Mouse (Mus musculus) forebrain, embryonic 16.5 days (tissue): ENCODE measurements around the gene Aco2. TPM values are rescaled to one million over a fixed set of nuclear protein-coding genes. Genes with fewer than 3 reads are reported as not detected.

Experiments
- ATAC-seq: fragments of 200-750 bp; cut with Nextera tagmentation; 2 replicates; pipeline ENCODE4 v1.8.0; 2017; ENCODE audit warnings: mild to moderate bottlenecking, moderate library complexity
- H3K27ac ChIP-seq: fragments of 300-500 bp; sonication (generic); 2 replicates; pipeline ENCODE4 v1.5.1; 2014; ENCODE audit warnings: low read length, control low read depth
- H3K27me3 ChIP-seq: fragments of 300-500 bp; sonication (generic); replicated peaks from 2 replicates; pipeline ENCODE4 v1.6.1; 2014; ENCODE audit warnings: low read length; ENCODE audit not compliant: control insufficient read depth, insufficient read depth
- H3K36me3 ChIP-seq: fragments of 300-500 bp; sonication (generic); 2 replicates; pipeline ENCODE4 v1.6.1; 2014; ENCODE audit not compliant: control insufficient read depth, insufficient read depth
- H3K4me1 ChIP-seq: fragments of 300-500 bp; sonication (generic); replicated peaks from 2 replicates; pipeline ENCODE4 v1.6.1; 2014; ENCODE audit warnings: low read length; ENCODE audit not compliant: control insufficient read depth, insufficient read depth
- H3K4me2 ChIP-seq: fragments of 300-500 bp; sonication (generic); 2 replicates; pipeline ENCODE4 v1.6.1; 2014; ENCODE audit warnings: mild to moderate bottlenecking, low read length, control low read depth
- H3K4me3 ChIP-seq: fragments of 300-500 bp; sonication (generic); replicated peaks from 2 replicates; pipeline ENCODE4 v1.5.1; 2014; ENCODE audit warnings: mild to moderate bottlenecking, low read length, control low read depth
- H3K9ac ChIP-seq: fragments of 300-500 bp; sonication (generic); replicated peaks from 2 replicates; pipeline ENCODE4 v1.6.1; 2014; ENCODE audit warnings: low read depth, low read length, control low read depth
- H3K9me3 ChIP-seq: fragments of 300-500 bp; sonication (generic); 2 replicates; pipeline ENCODE4 v1.6.1; 2016; ENCODE audit warnings: low read length; ENCODE audit not compliant: control insufficient read depth
- WGBS: fragments of 180-500 bp; shearing (Covaris S2); extraction: QIAGEN DNeasy Blood & Tissue Kit; methylation state at CpG from one replicate; pipeline ENCODE4 v1.1.7; 2014; 5-methylcytosine and 5-hydroxymethylcytosine counted together
- polyA plus RNA-seq: library from polyadenylated mRNA; unstranded; fragments of >200 nt; fragmentation: Nextera tagmentation; extraction: Ambion mirVana; gene quantifications from 2 replicates; pipeline ENCODE4 v1.2.1, GENCODE M21; 2015

The Aco2 gene
- polyA plus RNA-seq, 1 experiment from 2014 or later = 260 TPM

DNA sequence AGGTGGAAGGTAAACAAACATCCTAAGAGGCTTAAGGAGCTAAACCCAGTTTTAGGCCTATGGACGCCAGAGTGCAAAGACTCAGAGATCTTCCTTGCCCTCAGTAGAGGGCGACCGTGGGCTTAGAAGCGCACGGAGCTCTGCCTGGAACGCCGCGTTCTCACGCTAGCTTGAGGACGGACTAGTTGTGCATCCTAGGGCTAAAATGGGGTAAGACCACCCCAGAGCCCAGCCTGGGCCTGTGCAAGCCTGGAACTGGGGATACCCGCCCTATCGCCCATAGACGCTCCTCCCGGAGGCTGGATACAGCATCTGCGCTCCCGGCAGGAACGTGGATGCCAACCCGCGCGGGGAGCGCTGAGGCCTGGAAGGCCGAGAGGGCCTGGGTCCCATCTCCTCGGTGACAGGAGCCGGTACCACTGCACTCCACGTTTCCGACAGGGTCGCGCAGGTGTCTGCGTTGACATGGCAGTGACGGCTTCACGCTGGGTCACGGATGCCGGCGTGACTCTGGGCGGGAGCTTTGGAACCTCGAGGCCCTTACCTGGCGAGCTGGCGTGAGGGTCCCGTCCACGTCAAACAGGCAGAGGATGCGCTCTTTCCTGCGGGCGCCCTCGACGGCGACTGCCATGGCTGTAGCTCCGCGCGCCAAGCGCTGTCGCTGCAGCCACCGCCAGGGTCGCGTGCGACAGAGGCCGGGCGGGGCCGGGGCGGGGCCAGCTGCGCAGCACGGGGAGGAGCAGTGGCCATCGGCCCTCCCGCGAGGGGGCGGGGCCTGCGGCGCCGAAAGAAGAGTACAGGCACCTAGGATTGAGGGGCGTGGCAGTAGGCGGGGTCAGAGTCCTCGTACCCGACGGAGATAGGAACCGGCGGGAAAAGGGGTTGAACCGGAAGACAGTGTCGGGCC is 88.3 kb downstream of the Aco2 start, which contains the start of gene Pmm1:
TSS of gene Pmm1 (minus strand) at position 760 of the 907 bp plus-strand sequence.
- Histone ChIP-seq H3K27me3 (no peaks in the 10 kb centered on the region), H3K36me3 (no peaks in the 10 kb centered on the region; the same call in 1 of the 2 replicates), H3K4me2 (peak within 1 kb of the TSS; percentile 90), H3K9ac (peak within 1 kb of the TSS; percentile 73), H3K27ac (peak within 1 kb of the TSS; percentile 89), H3K4me3 (peak within 1 kb of the TSS; percentile 60), H3K4me1 (peaks cover 12% of the 10 kb centered on the region), H3K9me3 (no peaks in the 10 kb centered on the region)
- peak; percentile 97 for ATAC-seq
- WGBS = under 1% methylated on average over 74 of the region's 77 CpGs

DNA sequence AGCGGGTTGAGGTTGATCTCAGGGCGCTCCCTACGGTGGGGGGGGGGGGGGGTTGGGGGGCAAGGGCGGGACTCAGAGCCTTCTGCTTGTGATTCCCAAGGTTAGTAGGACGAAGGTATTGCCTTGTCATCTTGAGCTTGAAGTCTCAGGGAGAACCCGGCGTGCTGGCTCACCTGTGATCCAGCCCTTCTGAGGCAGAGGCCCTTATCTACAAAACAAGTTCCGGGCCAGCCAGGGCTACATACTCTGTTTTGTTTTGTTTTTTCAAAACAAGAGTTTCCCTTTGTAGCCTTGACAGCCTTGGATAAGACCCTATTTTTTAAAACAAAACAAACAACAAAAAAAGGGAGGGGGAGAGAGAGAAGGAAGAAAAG is 89.0 kb downstream of the Aco2 start:
- H3K36me3 ChIP-seq = no peaks in the 10 kb centered on the region
- no peak for ATAC-seq
- no peaks in the 10 kb centered on the region for H3K27me3 ChIP-seq
- 0 out of 2 replicates have a peak overlapping the region, but pooled peaks have one; percentile 3 for H3K27ac ChIP-seq
- peak overlapping the region; percentile 12; the same call in 1 of the 2 replicates for H3K9ac ChIP-seq
- H3K4me1 ChIP-seq = peaks cover 12% of the 10 kb centered on the region
- H3K9me3 ChIP-seq = no peaks in the 10 kb centered on the region
- peak overlapping the region; percentile 90 for H3K4me2 ChIP-seq
- WGBS = under 1% methylated on average over 8 of the region's 8 CpGs
- H3K4me3 ChIP-seq = peak overlapping the region; percentile 60

DNA sequence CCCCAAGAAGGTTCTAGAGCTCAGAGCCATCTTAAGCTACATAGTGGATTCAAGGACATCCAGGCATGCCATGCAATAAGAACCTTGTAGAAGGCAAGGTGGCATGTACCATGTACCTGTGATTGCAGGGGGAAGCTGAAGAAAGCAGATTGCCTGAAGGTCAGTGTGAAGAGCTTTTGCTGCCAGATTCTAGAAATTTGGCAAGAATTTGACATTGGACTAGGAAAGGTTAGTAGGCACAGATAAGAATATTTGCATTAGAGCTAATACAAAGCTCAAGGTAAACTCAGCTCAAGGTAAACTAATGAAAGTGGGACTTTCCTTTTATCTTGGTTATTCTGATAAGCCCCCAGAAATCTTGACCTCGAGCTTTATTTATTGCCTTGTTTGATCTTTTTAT is 92.2 kb downstream of the Aco2 start:
- H3K27me3 ChIP-seq = no peaks in the 10 kb centered on the region
- no peaks in the 10 kb centered on the region for H3K36me3 ChIP-seq
- no peak overlapping the region for H3K9ac ChIP-seq
- no peak for ATAC-seq
- WGBS = 83% methylated on average over 1 of the region's 1 CpGs
- peaks cover 7% of the 10 kb centered on the region for H3K4me1 ChIP-seq
- H3K4me2 ChIP-seq = no peak overlapping the region
- H3K27ac ChIP-seq = no peak overlapping the region
- no peak overlapping the region for H3K4me3 ChIP-seq
- H3K9me3 ChIP-seq = no peaks in the 10 kb centered on the region

Other genes starting within 250 kb of the Aco2 start
- 30.8 and 32.7 TPM in 2 replicates for gene L3mbtl2, start 208.4 kb upstream of the Aco2 start, polyA plus RNA-seq
- gene Chadl, start 175.0 kb upstream of the Aco2 start, polyA plus RNA-seq = 18.6 and 27.7 TPM in 2 replicates
- 58.6 and 59.1 TPM in 2 replicates for gene Zc3h7b, start 127.3 kb upstream of the Aco2 start, polyA plus RNA-seq
- 123 and 143 TPM in 2 replicates for gene Rangap1, start 126.8 kb upstream of the Aco2 start, polyA plus RNA-seq
- gene Tef, start 69.9 kb upstream of the Aco2 start, polyA plus RNA-seq = 32.7 and 33.3 TPM in 2 replicates
- gene Tob2, start 13.5 kb upstream of the Aco2 start, polyA plus RNA-seq = 19.4 and 23.8 TPM in 2 replicates
- gene Phf5a, start 398 bp upstream of the Aco2 start, polyA plus RNA-seq = 130 and 132 TPM in 2 replicates
- gene Polr3h, start 53.9 kb downstream of the Aco2 start, polyA plus RNA-seq = 93.8 and 103 TPM in 2 replicates
- gene Csdc2, start 64.5 kb downstream of the Aco2 start, polyA plus RNA-seq = 133 and 182 TPM in 2 replicates
- 89.9 and 100 TPM in 2 replicates for gene Pmm1, start 88.6 kb downstream of the Aco2 start, polyA plus RNA-seq
- not detected in 2 replicates for gene 1700029P11Rik, start 108.2 kb downstream of the Aco2 start, polyA plus RNA-seq
- 63.0 and 63.1 TPM in 2 replicates for gene Xrcc6, start 115.5 kb downstream of the Aco2 start, polyA plus RNA-seq
- gene Desi1, start 161.6 kb downstream of the Aco2 start, polyA plus RNA-seq = 45.4 and 47.4 TPM in 2 replicates
- 284 and 285 TPM in 2 replicates for gene Snu13, start 175.3 kb downstream of the Aco2 start, polyA plus RNA-seq
- gene 4930407I10Rik, start 186.8 kb downstream of the Aco2 start, polyA plus RNA-seq = not detected in 2 replicates
- not detected in 2 replicates for gene Mei1, start 197.7 kb downstream of the Aco2 start, polyA plus RNA-seq